In the genomic region with DNA sequence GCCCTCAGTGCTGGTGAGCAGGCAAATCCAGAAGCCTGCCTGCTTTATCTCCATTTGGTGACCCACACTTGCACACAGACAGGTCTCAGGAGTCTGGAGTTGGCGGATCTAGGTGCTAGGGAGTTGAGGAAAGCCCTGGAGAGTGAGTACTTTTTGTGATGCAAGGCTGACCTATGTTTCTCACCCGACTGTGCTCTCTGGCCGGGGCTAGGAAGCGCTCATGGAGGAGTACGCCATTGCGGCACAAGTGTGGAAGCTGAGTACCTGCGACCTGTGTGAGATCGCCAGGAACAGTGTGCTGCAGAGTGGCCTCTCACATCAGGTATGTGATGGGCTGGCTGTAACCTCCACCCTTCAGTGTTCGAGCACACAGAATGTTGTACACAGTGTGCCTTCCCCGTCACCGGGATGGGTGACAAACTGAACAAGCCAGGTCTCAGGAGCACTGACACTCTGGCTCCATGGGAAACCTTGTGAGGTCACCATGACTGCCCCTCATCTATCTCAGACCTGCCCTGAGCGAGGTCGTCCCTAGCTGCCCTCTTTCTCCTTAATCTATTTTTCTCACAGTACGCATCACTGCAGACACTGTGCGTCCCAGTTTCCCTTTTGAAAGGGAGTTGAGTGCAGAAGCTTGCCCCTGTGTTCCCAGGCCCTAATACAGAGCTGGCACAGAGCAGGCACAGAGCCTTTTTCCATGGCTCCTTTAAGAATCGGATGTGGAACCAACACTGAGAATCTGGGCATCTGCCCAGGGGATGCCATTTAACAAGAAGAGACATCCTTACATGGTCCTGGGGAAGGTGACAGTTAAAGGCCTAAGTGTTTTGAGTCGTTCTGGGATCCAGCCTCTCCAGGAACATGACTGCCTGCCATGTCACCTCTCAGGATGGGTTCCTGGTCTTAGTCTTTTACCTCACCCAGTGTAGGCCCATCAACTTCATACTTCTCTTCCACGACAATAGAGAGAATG, we compare ENCODE assay signal across 15 mouse cellular contexts. TPM values are rescaled to one million over a fixed set of nuclear protein-coding genes. Genes with fewer than 3 reads are reported as not detected.
DNase-seq lines count a peak whose midpoint lies in the region; ATAC-seq and TF ChIP-seq lines count a peak whose summit lies in the region.
"Had no signal": no experiment of that assay in that cellular context is flagged by ENCODE, and none has a peak within 500 bp of the region (broad histone marks: within the 10 kb centered on the region; RNA-seq: fewer than 3 reads in every experiment).

No protein-coding gene starts in this region.

- no peak overlapping the region for H3K9ac ChIP-seq in heart, adult 2 months (ENCODE audit: low read depth, low read length)
- no peak overlapping the region for H3K9ac ChIP-seq in heart, embryonic 12.5 days
- no peak overlapping the region for H3K9ac ChIP-seq in embryonic facial prominence, embryonic 13.5 days

- H3K27me3 ChIP-seq in heart, adult 2 months (ENCODE audit: control insufficient read depth, insufficient read depth, low read length): no peaks in the 10 kb centered on the region
- no peaks in the 10 kb centered on the region for H3K27me3 ChIP-seq in heart, embryonic 12.5 days (replicated peaks)
- no peaks in the 10 kb centered on the region for H3K27me3 ChIP-seq in E14TG2a.4 (ENCODE audit: insufficient read depth, low read length)
- no peaks in the 10 kb centered on the region for H3K27me3 ChIP-seq in embryonic facial prominence, embryonic 13.5 days

- H3K4me1 ChIP-seq in heart, adult 2 months (ENCODE audit: control insufficient read depth, insufficient read depth, low read length): peaks cover 9% of the 10 kb centered on the region
- H3K4me1 ChIP-seq in heart, embryonic 12.5 days (replicated peaks): peaks cover 5% of the 10 kb centered on the region
- H3K4me1 ChIP-seq in E14TG2a.4 (replicated peaks; ENCODE audit: low read depth, low read length): peaks cover 17% of the 10 kb centered on the region; the same call in 1 of the 2 replicates
- peaks cover 22% of the 10 kb centered on the region for H3K4me1 ChIP-seq in embryonic facial prominence, embryonic 13.5 days

- no peak overlapping the region for H3K4me2 ChIP-seq in heart, embryonic 12.5 days
- no peak overlapping the region for H3K4me2 ChIP-seq in embryonic facial prominence, embryonic 13.5 days
- H3K4me2 ChIP-seq: liver, embryonic 11.5 days; midbrain, embryonic 11.5 days had no signal

- peak overlapping the region; percentile 61 for H3K27ac ChIP-seq in heart, adult 2 months
- no peak overlapping the region for H3K27ac ChIP-seq in heart, embryonic 12.5 days (ENCODE audit: poor library complexity, severe bottlenecking)
- peak overlapping the region; percentile 73 for H3K27ac ChIP-seq in layer of hippocampus, adult 2 months
- H3K27ac ChIP-seq in embryonic facial prominence, embryonic 13.5 days: 0 out of 2 replicates have a peak overlapping the region, but pooled peaks have one; percentile 7

- TF ChIP-seq CTCF in heart, adult 2 months (IDR thresholded peaks at IDR 0.05): no peak
- TF ChIP-seq CTCF in layer of hippocampus, adult 2 months (conservative IDR thresholded peaks at IDR 0.05): no peak
- no peak for TF ChIP-seq CTCF in E14TG2a.4 (conservative IDR thresholded peaks at IDR 0.05; ENCODE audit: low read length)

- DNase-seq in heart, adult 2 months: no peak
- no peak for DNase-seq in layer of hippocampus, adult 2 months (ENCODE audit: low spot score in 2 of 2)
- no peak for DNase-seq in layer of hippocampus, postnatal 25 days (ENCODE audit: extremely low spot score in 1 of 2, low spot score in 1 of 2)
- DNase-seq in right cerebral cortex, adult 2 months (ENCODE audit: low spot score in 2 of 2): no peak
- DNase-seq: adrenal gland, postnatal 14 days; cerebellum, adult 9-10 months; gastrocnemius, postnatal 36 days; layer of hippocampus, adult 9-11 months had no signal

- no peak for TF ChIP-seq POLR2A in heart, adult 2 months (IDR thresholded peaks at IDR 0.05; ENCODE audit: insufficient read depth, low read depth, low read length)

- H3K4me3 ChIP-seq in heart, adult 2 months: no peak overlapping the region
- H3K4me3 ChIP-seq in heart, embryonic 12.5 days: no peak overlapping the region
- no peak overlapping the region for H3K4me3 ChIP-seq in layer of hippocampus, adult 2 months
- peak overlapping the region; percentile 8; the same call in 1 of the 2 replicates for H3K4me3 ChIP-seq in E14TG2a.4 (replicated peaks; ENCODE audit: low read length)
- H3K4me3 ChIP-seq in embryonic facial prominence, embryonic 13.5 days: no peak overlapping the region

- no peaks in the 10 kb centered on the region for H3K9me3 ChIP-seq in heart, embryonic 12.5 days (replicated peaks)
- no peaks in the 10 kb centered on the region for H3K9me3 ChIP-seq in E14TG2a.4 (ENCODE audit: low read length)
- no peaks in the 10 kb centered on the region for H3K9me3 ChIP-seq in embryonic facial prominence, embryonic 13.5 days
- H3K9me3 ChIP-seq: G1E had no signal

- peaks cover 4% of the 10 kb centered on the region; the same call in 1 of the 2 replicates for H3K36me3 ChIP-seq in heart, adult 2 months (ENCODE audit: control insufficient read depth, insufficient read depth, low read length)
- peaks cover 16% of the 10 kb centered on the region for H3K36me3 ChIP-seq in heart, embryonic 12.5 days
- H3K36me3 ChIP-seq in E14TG2a.4 (ENCODE audit: insufficient read depth, low read length): peaks cover 41% of the 10 kb centered on the region
- H3K36me3 ChIP-seq in embryonic facial prominence, embryonic 13.5 days: peaks cover 8% of the 10 kb centered on the region; the same call in 1 of the 2 replicates

- WGBS in heart, adult 2 months: 73% methylated on average over 18 of the region's 18 CpGs
- WGBS in heart, embryonic 12.5 days: 81% methylated on average over 18 of the region's 18 CpGs
- 83% methylated on average over 18 of the region's 18 CpGs for WGBS in embryonic facial prominence, embryonic 13.5 days

- no peak for ATAC-seq in heart, embryonic 12.5 days (ENCODE audit: insufficient number of reproducible peaks, low FRiP score)
- no peak for ATAC-seq in embryonic facial prominence, embryonic 13.5 days (ENCODE audit: insufficient number of reproducible peaks, insufficient read depth, low FRiP score, low TSS enrichment, low read depth)
- ATAC-seq: intestine, embryonic 16.5 days had no signal

- TF ChIP-seq EP300 in heart, adult 2 months (IDR thresholded peaks at IDR 0.05; ENCODE audit: insufficient read depth, low read depth, low read length): peak; percentile 11; the same call in 1 of the 2 replicates

- intact Hi-C loops in heart, adult 2 months (cut with DNase I): loop anchor here (10.0 kb wide), 1 partner anchor 265 kb away; no protein-coding TSS in a partner anchor

- H3K79me2 ChIP-seq in heart, adult 2 months (replicated peaks; ENCODE audit: control insufficient read depth, insufficient read depth, low read length): no peaks in the 10 kb centered on the region

RNA-seq across cellular contexts. Expression of a gene that starts 34.4 kb away (rescaled TPM):
- total RNA-seq in heart, adult 2 months (2021): 10 to 100 TPM; 33.2 to 36.4 TPM
- 19.4 and 44.3 TPM in 2 replicates for polyA plus RNA-seq in heart, adult 2 months (2012; rRNA removed)
- 35.5 and 37.9 TPM in 2 replicates for polyA plus RNA-seq in heart, embryonic 12.5 days (2016; fragmentation: Nextera tagmentation; extraction: Ambion mirVana)
- 10 to 100 TPM; 83.4 to 90.6 TPM for total RNA-seq in layer of hippocampus, adult 2 months (2021)
- total RNA-seq in layer of hippocampus, postnatal 25 days (2021): 10 to 100 TPM; 74.9 to 81.6 TPM
- 16.9 and 17.0 TPM in 2 replicates for polyA plus RNA-seq in embryonic facial prominence, embryonic 13.5 days (2015; fragmentation: Nextera tagmentation; extraction: Ambion mirVana)

RNA-seq across cellular contexts. Expression of a gene that starts 41.9 kb away (rescaled TPM):
- total RNA-seq in heart, adult 2 months (2021): 10 to 100 TPM; 38.9 to 43.6 TPM
- 29.9 and 40.4 TPM in 2 replicates for polyA plus RNA-seq in heart, adult 2 months (2012; rRNA removed)
- polyA plus RNA-seq in heart, embryonic 12.5 days (2016; fragmentation: Nextera tagmentation; extraction: Ambion mirVana): 8.2 and 9.4 TPM in 2 replicates
- 10 to 100 TPM; 20.8 to 25.1 TPM for total RNA-seq in layer of hippocampus, adult 2 months (2021)
- 10 to 100 TPM; 20.7 to 27.0 TPM for total RNA-seq in layer of hippocampus, postnatal 25 days (2021)
- 3.5 and 6.2 TPM in 2 replicates for polyA plus RNA-seq in embryonic facial prominence, embryonic 13.5 days (2015; fragmentation: Nextera tagmentation; extraction: Ambion mirVana)

RNA-seq across cellular contexts. Expression of a gene that starts 53.2 kb away (rescaled TPM):
- total RNA-seq in heart, adult 2 months (2021): 10 to 100 TPM; 28.0 to 31.0 TPM
- polyA plus RNA-seq in heart, adult 2 months (2012; rRNA removed): 17.4 and 28.8 TPM in 2 replicates
- polyA plus RNA-seq in heart, embryonic 12.5 days (2016; fragmentation: Nextera tagmentation; extraction: Ambion mirVana): 3.2 and 3.6 TPM in 2 replicates
- 1 to 10 TPM in 1 of 2 experiments, under 1 TPM in 1; 0.66 to 2.5 TPM for total RNA-seq in layer of hippocampus, adult 2 months (2021)
- 1 to 10 TPM in 1 of 2 experiments, under 1 TPM in 1; 0.85 to 1.5 TPM for total RNA-seq in layer of hippocampus, postnatal 25 days (2021)
- 2.8 and 5.2 TPM in 2 replicates for polyA plus RNA-seq in embryonic facial prominence, embryonic 13.5 days (2015; fragmentation: Nextera tagmentation; extraction: Ambion mirVana)
- polyA plus RNA-seq: G1E had no signal

Comparison
In these comparisons a context has a peak if more than half of its experiments do, and no peak if none do; other contexts are left out.
1. RNA of a gene that starts 53.2 kb away (total RNA-seq): 28.0 to 31.0 TPM in heart, adult 2 months; 0.66 to 2.5 TPM in layer of hippocampus, adult 2 months and 0.85 to 1.5 TPM in layer of hippocampus, postnatal 25 days; every median in the first group is over 4 times any median in the second.